Mouse (Mus musculus): Measurements from ENCODE around the gene Slc7a15. TPM values are rescaled to one million over a fixed set of nuclear protein-coding genes. Genes with fewer than 3 reads are reported as not detected.

The Slc7a15 gene
- polyA plus RNA-seq, 1 experiment = 0.06 TPM

DNA sequence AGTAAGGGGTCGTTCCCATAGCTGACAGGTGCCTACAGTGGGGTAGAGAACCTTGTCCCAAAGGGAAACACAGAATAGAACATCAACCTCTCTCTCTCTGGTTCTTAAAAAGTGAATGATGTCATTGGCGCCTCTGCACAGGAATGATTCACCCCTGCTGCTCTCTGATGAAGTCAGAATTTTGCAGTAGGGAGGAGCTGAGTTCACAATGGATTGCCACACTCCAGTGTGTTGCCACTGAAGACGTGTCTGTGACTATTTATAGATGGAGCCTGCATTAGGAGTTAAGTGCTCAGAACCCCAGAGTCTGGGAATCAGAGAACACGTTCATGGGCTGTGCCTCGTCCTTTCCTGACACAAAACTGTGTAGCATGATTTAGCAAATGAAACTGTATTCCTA lies 89.2 kb downstream of the Slc7a15 start:
- H3K4me2 ChIP-seq (ENCODE audit: low read depth) = peak overlapping the region; percentile 93
- H3K36me3 ChIP-seq (ENCODE audit: control insufficient read depth, insufficient read depth) = no peaks in the 10 kb centered on the region

GRCm38 (mm10) chr12:8506954-8507707 lies 91.7 kb downstream of the Slc7a15 start:
- no peak overlapping the region for H3ac ChIP-seq (ENCODE audit: control insufficient read depth, insufficient read length)
- H3K4me2 ChIP-seq (ENCODE audit: low read depth) = no peak overlapping the region
- H3K27me3 ChIP-seq (ENCODE audit: control insufficient read depth, insufficient read depth, insufficient read length) = no peaks in the 10 kb centered on the region
- H3K79me2 ChIP-seq (ENCODE audit: control insufficient read depth, insufficient read depth) = no peaks in the 10 kb centered on the region
- TF ChIP-seq SRF (IDR thresholded peaks at IDR 0.05; ENCODE audit: control insufficient read depth, insufficient read length, low read depth) (no peak), POLR2A (IDR thresholded peaks at IDR 0.05; ENCODE audit: insufficient read length, low read depth) (no peak), TCF3 (IDR thresholded peaks at IDR 0.05; ENCODE audit: insufficient read length, low read depth) (no peak), MYOG (IDR thresholded peaks at IDR 0.05; ENCODE audit: control insufficient read depth in 1 of 3, insufficient read depth in 1 of 3, insufficient read length in 2 of 3, low read depth in 2 of 3) (no peak), TCF12 (IDR thresholded peaks at IDR 0.05; ENCODE audit: insufficient read depth, poor library complexity, severe bottlenecking) (no peak), MYOD1 (IDR thresholded peaks at IDR 0.05; ENCODE audit: control insufficient read depth in 1 of 3, insufficient read length in 2 of 3, low read depth in 2 of 3) (no peak), USF1 (IDR thresholded peaks at IDR 0.05; ENCODE audit: low read depth) (no peak), CEBPB (IDR thresholded peaks at IDR 0.05; ENCODE audit: insufficient read depth, poor library complexity, severe bottlenecking) (0 out of 2 replicates have a peak, but pooled peaks have one; percentile 19), REST (IDR thresholded peaks at IDR 0.05; ENCODE audit: insufficient read depth, insufficient read length) (no peak)
- no peaks in the 10 kb centered on the region for H3K36me3 ChIP-seq (ENCODE audit: control insufficient read depth, insufficient read depth)
- H3K4me3 ChIP-seq = no peak overlapping the region

More for the DNA sequence above, 89.2 kb downstream of the Slc7a15 start:
- H3K27me3 ChIP-seq (ENCODE audit: control insufficient read depth, insufficient read depth, insufficient read length) = no peaks in the 10 kb centered on the region
- no peak overlapping the region for H3K4me3 ChIP-seq
- H3K79me2 ChIP-seq (ENCODE audit: control insufficient read depth, insufficient read depth) = no peaks in the 10 kb centered on the region
- no peak overlapping the region for H3ac ChIP-seq (ENCODE audit: control insufficient read depth, insufficient read length)
- TF ChIP-seq MAX (IDR thresholded peaks at IDR 0.05; ENCODE audit: low read depth) = no peak
- peak; percentile 94 for TF ChIP-seq CEBPB (IDR thresholded peaks at IDR 0.05; ENCODE audit: insufficient read depth, poor library complexity, severe bottlenecking)

- no peak overlapping the region for H3K4me2 ChIP-seq (ENCODE audit: low read depth)
- H3K36me3 ChIP-seq (ENCODE audit: control insufficient read depth, insufficient read depth) = no peaks in the 10 kb centered on the region
- peaks cover 13% of the 10 kb centered on the region for H3K79me2 ChIP-seq (ENCODE audit: control insufficient read depth, insufficient read depth)
- H3K4me3 ChIP-seq = no peak overlapping the region
- no peak overlapping the region for H3ac ChIP-seq (ENCODE audit: control insufficient read depth, insufficient read length)
- H3K27me3 ChIP-seq (ENCODE audit: control insufficient read depth, insufficient read depth, insufficient read length) = no peaks in the 10 kb centered on the region
- TF ChIP-seq TCF12 (IDR thresholded peaks at IDR 0.05; ENCODE audit: insufficient read depth, poor library complexity, severe bottlenecking) = no peak
- no peak for TF ChIP-seq REST (IDR thresholded peaks at IDR 0.05; ENCODE audit: insufficient read depth, insufficient read length)
- no peak for TF ChIP-seq USF1 (IDR thresholded peaks at IDR 0.05; ENCODE audit: low read depth)
- TF ChIP-seq MAX (IDR thresholded peaks at IDR 0.05; ENCODE audit: low read depth) = no peak
- TF ChIP-seq SRF (IDR thresholded peaks at IDR 0.05; ENCODE audit: control insufficient read depth, insufficient read length, low read depth) = no peak
- TF ChIP-seq POLR2AphosphoS2 (IDR thresholded peaks at IDR 0.05; ENCODE audit: insufficient read length, low read depth) = no peak
- no peak for TF ChIP-seq CEBPB (IDR thresholded peaks at IDR 0.05; ENCODE audit: insufficient read depth, poor library complexity, severe bottlenecking)
- TF ChIP-seq TCF3 (IDR thresholded peaks at IDR 0.05; ENCODE audit: insufficient read length, low read depth) = no peak
- no peak for TF ChIP-seq MYOD1 (IDR thresholded peaks at IDR 0.05; ENCODE audit: control insufficient read depth in 1 of 3, insufficient read length in 2 of 3, low read depth in 2 of 3)
- no peak for TF ChIP-seq E2F4 (IDR thresholded peaks at IDR 0.05; ENCODE audit: insufficient read depth)
- TF ChIP-seq MYOG (IDR thresholded peaks at IDR 0.05; ENCODE audit: control insufficient read depth in 1 of 3, insufficient read depth in 1 of 3, insufficient read length in 2 of 3, low read depth in 2 of 3) = no peak
- no peak for TF ChIP-seq POLR2A (IDR thresholded peaks at IDR 0.05; ENCODE audit: insufficient read length, low read depth)
These were observed 94.7 kb downstream of the Slc7a15 start for GRCm38 (mm10) chr12:8504131-8504530.

GRCm38 (mm10) chr12:8502546-8502945 lies 96.3 kb downstream of the Slc7a15 start:
- TF ChIP-seq POLR2A (IDR thresholded peaks at IDR 0.05; ENCODE audit: insufficient read length, low read depth) (no peak), MAX (IDR thresholded peaks at IDR 0.05; ENCODE audit: low read depth) (no peak), REST (IDR thresholded peaks at IDR 0.05; ENCODE audit: insufficient read depth, insufficient read length) (no peak), TCF3 (IDR thresholded peaks at IDR 0.05; ENCODE audit: insufficient read length, low read depth) (no peak), MYOD1 (IDR thresholded peaks at IDR 0.05; ENCODE audit: control insufficient read depth in 1 of 3, insufficient read length in 2 of 3, low read depth in 2 of 3) (no peak), TCF12 (IDR thresholded peaks at IDR 0.05; ENCODE audit: insufficient read depth, poor library complexity, severe bottlenecking) (no peak), MYOG (IDR thresholded peaks at IDR 0.05; ENCODE audit: control insufficient read depth in 1 of 3, insufficient read depth in 1 of 3, insufficient read length in 2 of 3, low read depth in 2 of 3) (no peak), POLR2AphosphoS2 (IDR thresholded peaks at IDR 0.05; ENCODE audit: insufficient read length, low read depth) (no peak), CEBPB (IDR thresholded peaks at IDR 0.05; ENCODE audit: insufficient read depth, poor library complexity, severe bottlenecking) (no peak), USF1 (IDR thresholded peaks at IDR 0.05; ENCODE audit: low read depth) (no peak), E2F4 (IDR thresholded peaks at IDR 0.05; ENCODE audit: insufficient read depth) (no peak), SRF (IDR thresholded peaks at IDR 0.05; ENCODE audit: control insufficient read depth, insufficient read length, low read depth) (no peak)
- H3K36me3 ChIP-seq (ENCODE audit: control insufficient read depth, insufficient read depth) = no peaks in the 10 kb centered on the region
- H3K79me2 ChIP-seq (ENCODE audit: control insufficient read depth, insufficient read depth) = peaks cover 29% of the 10 kb centered on the region
- H3K27me3 ChIP-seq (ENCODE audit: control insufficient read depth, insufficient read depth, insufficient read length) = no peaks in the 10 kb centered on the region
- H3ac ChIP-seq (ENCODE audit: control insufficient read depth, insufficient read length) = no peak overlapping the region
- H3K4me2 ChIP-seq (ENCODE audit: low read depth) = no peak overlapping the region
- H3K4me3 ChIP-seq = no peak overlapping the region

Measured in myocyte (in vitro differentiated cells).